Mouse (Mus musculus) embryo, embryonic 11 days (tissue): ENCODE measurements at regions not wholly inside any gene's neighbourhood (a gene's known extent, or its start where the extent isn't known, plus 50 kb on each side); places are given as distances from the start of the nearest gene placed in this dataset.
"Not testable (repeated sequence)": the region's sequence is repeated elsewhere in the genome, so short reads cannot be mapped to it uniquely, and the experiment has no call there.

Experiments used
- DNase-seq: peaks from one replicate; pipeline ENCODE4 v3.0.0-alpha.2; 2015

DNA sequence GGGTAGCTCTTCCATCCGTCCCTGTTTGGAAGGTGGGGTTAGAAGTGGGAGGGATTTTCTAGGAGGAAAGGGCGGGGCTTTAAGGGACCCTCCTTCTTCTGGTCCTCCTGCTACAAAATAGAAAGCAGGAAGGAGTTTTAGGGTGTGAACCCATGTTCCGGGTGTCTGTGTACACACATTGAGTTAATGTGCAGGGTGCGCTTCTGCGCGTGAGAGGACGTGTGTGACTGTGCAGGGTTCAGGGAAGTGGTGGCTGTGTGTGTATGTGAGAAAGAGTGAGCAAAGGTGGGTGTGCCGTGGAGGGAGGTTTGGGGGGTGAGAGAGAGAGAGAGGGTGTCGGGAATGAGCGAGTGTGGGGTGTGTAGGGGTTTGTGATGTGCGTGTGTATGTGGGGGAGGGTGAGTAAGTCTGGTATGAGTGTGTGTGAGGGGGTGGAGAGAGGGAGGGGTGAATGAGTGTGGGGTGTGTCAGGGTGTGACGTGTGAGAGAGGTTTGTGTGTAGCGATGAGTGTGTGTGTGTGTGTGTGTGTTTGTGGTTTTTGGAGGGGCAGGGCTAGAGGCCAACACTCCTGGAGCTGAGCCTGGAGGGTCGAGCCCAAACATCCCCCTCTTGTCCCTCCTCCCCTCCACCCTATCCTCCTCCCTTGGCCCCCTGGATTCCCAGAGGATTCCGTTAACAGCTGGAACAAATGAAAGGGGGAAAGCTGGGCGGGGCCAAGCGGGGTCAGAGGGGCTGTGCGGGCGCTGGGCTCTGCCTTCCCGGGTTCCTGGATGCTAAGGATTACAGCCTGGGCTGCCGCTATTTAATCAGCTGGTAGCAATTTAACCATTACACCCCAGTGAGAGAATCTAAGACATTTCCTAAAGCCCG, 95.3 kb upstream of the Med13l start:
- peak; percentile 93 for DNase-seq

- DNase-seq, result peak; percentile 69
Observed at GRCm38 (mm10) chr5:118465991-118466750, 94.3 kb upstream of the Med13l start.

- no peak for DNase-seq
Observed at GRCm38 (mm10) chr5:118468739-118469138, 91.7 kb upstream of the Med13l start.

DNA sequence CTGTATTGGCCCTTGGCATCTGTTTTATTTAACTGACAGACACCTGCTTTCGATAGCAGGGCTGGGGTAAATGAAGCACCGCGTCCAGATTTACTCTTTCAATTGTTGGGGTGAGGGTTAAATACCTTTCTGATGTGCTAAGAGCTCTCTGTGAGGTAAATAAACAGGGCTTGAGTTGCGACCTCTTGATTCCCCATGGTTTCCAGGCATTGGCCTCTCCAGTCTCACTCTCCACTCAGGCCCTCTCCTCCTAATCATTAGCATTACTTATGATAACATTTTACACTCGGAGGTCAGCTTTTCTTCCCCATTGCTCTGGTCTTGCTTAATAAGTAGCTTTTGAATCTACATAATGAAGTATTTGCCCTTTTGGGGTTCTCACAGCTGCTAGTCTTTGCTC, 88.9 kb upstream of the Med13l start:
- DNase-seq, result no peak

GRCm38 (mm10) chr5:118472291-118472690, 88.2 kb upstream of the Med13l start:
- DNase-seq, result no peak

DNA sequence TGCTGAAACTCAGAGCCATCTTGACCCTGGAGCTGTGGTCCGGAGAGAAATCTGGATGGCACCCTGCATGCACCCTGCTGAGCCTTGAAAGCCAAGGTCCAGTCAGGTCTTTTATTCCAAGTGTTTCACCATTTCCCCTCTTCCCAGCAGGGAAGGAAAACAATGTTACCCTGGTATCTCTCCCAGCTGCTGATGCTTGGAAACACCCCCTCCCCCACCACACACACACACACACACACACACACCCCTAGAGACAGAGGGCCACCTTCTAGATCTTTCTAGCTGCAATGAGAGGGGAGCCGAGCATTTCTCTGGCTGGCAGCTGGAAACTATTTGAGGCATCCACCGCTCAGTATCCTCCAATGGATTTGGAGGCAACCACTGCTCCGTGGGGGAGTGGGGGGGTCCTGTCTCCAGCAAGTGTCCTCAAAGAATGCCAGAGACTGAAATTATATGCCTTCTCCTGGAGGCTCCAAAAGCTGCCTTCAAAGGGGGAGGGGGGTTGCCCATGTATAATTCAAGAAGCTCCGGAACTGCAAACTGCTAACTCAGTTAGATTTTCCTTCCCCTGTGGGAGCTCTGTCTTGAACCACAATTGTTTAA, 87.2 kb upstream of the Med13l start:
- DNase-seq, result peak; percentile 46

- DNase-seq, result no peak
Observed at GRCm38 (mm10) chr5:118476597-118476996, 83.9 kb upstream of the Med13l start.

GRCm38 (mm10) chr5:118477131-118478119, 83.1 kb upstream of the Med13l start:
- no peak for DNase-seq

- DNase-seq, result peak; percentile 93
Observed at GRCm38 (mm10) chr5:118478120-118478768, 82.2 kb upstream of the Med13l start.

DNA sequence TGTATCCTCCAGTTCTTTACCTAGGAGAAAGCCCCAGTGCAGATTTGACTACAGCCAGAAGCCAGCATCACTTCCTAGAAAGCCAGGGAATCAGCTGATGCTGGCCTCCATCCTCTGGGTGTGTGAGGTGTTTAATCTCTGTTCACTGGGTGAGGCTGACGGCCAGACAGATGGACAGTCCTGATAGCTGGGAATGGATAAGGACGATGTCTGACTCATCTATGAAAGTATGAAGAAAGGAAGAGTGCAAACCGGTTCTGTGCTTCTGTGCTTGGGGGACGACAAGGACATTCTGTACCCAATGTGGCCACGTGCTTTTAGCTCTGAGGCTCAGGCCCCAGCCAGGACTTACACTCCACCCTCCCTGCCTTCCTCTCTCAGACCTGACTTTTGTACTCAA, 80.5 kb upstream of the Med13l start:
- DNase-seq, result no peak

GRCm38 (mm10) chr5:118480965-118481793, 79.3 kb upstream of the Med13l start:
- no peak for DNase-seq

GRCm38 (mm10) chr5:118481794-118482049, 78.8 kb upstream of the Med13l start:
- no peak for DNase-seq

DNA sequence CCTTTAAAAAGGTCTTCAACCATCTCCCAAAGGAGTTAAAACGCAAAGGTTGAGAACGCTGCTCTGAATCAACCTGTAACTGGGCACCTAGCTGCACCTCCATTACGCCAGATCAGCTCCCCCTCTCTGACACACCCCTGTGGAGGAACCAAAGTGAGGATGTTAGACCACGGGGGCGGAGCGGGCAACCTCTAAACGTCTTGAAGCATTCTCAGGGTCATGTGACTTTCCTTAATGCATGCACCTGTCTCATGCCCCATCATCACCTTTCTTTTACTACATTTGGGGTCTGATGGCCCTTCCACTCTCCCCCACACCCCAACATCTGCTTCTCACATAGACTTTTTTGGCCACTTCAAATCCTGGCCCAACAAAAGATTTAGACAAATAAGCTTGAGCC, 77.9 kb upstream of the Med13l start:
- no peak for DNase-seq

- DNase-seq, result no peak
Observed at GRCm38 (mm10) chr5:118483001-118483400, 77.5 kb upstream of the Med13l start.

DNA sequence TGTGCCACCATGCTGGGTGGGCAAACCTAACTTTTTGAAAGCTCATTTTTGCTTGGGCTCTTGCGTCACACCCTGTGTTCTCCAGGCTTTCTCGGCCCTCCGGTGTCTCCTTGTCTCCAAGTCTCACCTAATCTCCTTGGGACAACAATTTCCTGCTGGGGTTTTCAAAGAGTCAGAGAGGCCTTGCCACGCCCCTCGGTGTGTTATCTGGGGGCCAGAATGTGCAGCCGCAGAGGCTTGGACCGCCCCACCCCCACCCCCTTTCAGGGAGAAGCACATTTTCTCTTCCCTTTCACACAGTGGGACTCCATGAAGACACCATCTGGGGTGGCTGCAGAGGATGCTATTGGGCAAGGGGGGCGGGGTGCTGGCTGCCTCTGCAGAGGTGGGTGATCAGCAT, 76.9 kb upstream of the Med13l start:
- DNase-seq, result peak; percentile 57

GRCm38 (mm10) chr5:118485191-118485590, 75.3 kb upstream of the Med13l start:
- DNase-seq, result no peak

GRCm38 (mm10) chr5:118492522-118492921, 68.0 kb upstream of the Med13l start:
- not testable (repeated sequence) for DNase-seq

GRCm38 (mm10) chr5:118494649-118495477, 65.6 kb upstream of the Med13l start:
- no peak for DNase-seq

GRCm38 (mm10) chr5:118495478-118495760, 65.1 kb upstream of the Med13l start:
- DNase-seq, result no peak

DNA sequence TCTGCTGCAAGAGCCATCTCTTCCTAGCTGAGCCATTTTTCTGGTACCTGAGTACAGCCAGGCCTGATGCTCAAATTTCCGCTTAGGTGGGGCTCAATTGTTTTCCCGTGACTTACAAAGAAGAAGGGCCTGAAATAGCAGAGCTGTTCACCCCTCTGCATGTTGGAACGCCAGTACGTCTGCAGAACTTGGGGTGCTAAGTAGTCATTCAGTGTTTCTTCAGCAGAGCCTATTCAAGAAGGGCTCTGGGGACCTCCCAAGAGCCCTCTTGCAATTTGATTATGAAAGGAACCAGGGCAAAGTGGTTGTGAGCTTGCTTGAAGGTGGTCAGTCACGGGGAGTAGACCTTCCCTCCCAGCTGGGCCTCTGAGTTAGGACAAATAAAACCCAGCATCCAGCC, 58.9 kb upstream of the Med13l start:
- DNase-seq, result no peak

DNA sequence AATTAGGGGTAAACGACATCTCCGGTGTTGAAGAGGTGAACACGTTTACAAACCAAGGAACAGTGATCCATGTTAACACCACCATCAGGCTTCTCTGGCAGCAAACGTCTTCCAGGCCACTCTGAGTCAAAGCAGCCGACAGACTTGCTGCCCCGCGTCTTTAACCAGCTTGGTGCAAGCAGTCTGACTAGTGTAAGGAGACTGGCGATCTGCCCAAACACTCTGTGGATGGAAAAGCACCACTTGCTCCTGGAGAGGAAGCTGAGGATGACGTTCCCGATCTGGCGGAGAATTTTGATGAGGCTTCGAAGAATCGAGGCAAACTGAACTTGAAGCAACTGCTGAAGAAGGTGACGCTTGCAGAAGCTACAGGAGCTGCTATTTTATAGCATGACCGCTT, 57.5 kb upstream of the Med13l start:
- no peak for DNase-seq
